Mouse (Mus musculus) 3134 (cell line): ENCODE measurements around the gene Taf8.

Source experiments
- DNase-seq: peaks from one replicate; pipeline ENCODE4 v3.0.0-alpha.2; 2011; ENCODE audit warnings: low spot score; ENCODE audit not compliant: insufficient read length; ENCODE audit errors: extremely low read depth

Gene Taf8

GRCm38 (mm10) chr17:47490791-47491190, 11.3 kb downstream of the Taf8 start:
- DNase-seq: no peak

GRCm38 (mm10) chr17:47485791-47486190, 16.3 kb downstream of the Taf8 start:
- DNase-seq: no peak

- no peak for DNase-seq
Observed at GRCm38 (mm10) chr17:47484993-47485392, 17.1 kb downstream of the Taf8 start.

GRCm38 (mm10) chr17:47484241-47484921, 17.7 kb downstream of the Taf8 start:
- DNase-seq: no peak

GRCm38 (mm10) chr17:47482401-47482800, 19.7 kb downstream of the Taf8 start:
- no peak for DNase-seq

GRCm38 (mm10) chr17:47479887-47480286, 22.2 kb downstream of the Taf8 start:
- DNase-seq: no peak

DNA sequence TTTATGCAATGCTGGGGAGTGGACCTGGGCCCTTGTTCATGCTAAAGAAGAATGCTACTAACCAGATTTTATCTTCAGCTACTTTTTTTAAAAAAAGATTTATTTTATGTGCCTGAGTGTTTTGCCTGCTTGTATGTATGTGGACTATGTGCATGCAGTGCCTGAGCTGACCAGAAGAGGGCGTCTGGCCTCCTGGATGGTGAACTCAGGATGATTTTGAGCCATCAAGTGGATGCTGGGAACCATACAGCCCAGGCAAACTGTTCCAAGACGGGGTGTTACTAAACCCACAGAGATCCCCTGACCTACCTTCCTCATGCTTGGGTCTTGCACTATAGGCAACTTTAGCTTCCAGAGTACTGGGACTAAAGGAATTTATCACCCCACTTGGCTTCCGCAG, 26.4 kb downstream of the Taf8 start:
- DNase-seq: no peak

- DNase-seq: no peak
Observed at GRCm38 (mm10) chr17:47475181-47475580, 26.9 kb downstream of the Taf8 start.

DNA sequence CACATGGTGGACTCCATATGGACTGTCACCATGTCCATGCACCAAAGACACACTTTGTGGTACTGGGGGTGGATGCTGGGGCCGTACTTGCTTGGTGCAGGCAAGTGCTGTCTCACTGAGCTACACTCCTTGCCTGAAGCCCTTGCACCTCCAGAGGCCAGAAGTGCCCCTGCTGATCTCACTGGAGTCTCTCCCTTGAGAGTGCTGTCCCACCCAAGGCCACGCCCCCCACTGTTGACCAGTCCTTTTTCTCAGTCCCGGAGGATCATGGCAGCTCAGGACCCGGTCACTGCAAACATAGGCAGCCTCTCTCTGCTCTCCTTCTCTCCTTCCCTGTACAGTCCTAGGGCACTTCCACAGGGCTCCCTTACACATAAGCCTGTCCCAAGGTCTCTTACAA, 27.8 kb downstream of the Taf8 start:
- no peak for DNase-seq

DNA sequence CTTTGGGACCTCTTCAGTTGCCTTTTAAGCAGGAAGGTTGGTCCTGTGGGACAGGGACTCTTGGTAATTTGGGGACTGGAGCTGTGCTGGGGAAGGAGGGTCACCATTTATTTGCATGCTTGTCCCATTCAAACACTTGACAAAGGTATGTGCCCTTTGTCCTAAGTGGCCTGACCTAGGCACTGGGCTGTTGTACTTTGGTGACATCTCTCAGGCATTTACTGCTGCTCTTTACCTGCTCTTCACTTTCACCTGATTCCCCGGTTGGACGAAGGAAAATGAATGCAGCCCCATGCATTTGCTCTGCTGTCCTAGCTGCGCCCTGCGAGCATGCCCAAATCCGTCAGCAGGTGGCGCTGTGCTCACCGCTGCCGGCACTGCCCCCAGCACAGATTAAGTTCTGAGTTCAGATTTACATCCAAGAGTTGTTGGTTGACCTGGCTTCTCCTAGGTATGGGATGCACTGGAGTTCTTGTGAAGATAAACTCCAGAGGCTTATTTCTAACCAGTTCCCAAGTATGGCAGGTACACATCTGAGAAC, 28.6 kb downstream of the Taf8 start:
- DNase-seq: peak; percentile 52

- DNase-seq: no peak
Observed at GRCm38 (mm10) chr17:47472435-47473350, 29.4 kb downstream of the Taf8 start.

DNA sequence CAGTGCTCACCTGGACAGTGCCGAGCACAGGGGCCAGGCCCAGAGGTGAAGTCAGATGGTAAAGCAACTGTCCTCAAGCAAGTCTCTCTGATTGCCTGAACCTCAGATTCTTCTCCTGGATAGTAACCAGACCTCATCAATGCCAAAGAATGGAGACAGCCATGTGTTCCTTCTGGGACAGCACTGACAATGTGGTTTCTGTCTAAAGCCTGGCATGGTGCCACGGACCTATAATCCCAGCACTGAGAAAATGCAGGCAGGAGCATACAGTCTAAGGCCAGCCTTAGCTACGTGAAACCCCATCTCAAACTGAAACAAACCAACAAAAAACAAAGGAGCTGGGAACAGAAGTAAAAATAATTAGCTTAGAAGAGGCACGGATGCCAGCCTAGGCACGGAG, 31.4 kb downstream of the Taf8 start:
- no peak for DNase-seq

DNA sequence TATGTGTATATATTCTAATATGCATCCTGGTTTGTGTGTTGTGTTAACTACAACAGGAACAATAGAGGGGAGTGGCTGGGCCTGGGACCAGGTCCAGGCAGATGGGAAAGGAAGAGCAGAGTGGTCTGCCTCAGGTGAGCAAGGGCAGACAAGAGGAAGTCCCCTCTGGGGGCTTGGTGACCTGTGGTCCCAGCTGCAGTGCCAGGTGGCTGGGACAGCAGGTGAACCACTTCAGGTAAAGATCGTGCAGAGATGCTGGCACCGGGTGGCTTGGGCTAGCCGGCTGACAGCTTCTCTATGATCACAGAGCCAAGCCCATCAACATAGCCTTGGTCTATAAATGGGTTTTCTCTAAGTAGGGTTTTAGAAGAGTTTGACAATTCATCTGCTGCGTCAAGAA, 32.0 kb downstream of the Taf8 start:
- no peak for DNase-seq

DNA sequence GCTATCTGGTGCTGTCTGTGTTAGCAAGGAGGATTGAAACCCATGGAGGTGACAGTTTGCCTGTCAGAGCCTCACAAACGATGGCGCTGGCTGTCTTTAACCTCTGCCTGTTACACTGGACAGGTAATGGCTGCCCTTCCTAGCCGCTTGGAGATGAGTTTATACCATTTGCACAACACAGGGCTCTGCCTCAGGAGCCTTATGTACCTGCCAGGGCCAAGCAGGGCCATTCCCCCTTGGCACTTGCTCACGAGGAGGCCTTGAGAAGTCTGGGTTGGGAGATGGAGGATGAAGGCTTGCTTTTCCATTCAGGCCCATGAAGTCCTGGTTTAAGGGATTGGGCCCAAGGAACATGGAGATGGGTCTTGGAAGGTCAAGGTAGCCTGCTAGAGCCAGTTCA, 32.5 kb downstream of the Taf8 start:
- no peak for DNase-seq

DNA sequence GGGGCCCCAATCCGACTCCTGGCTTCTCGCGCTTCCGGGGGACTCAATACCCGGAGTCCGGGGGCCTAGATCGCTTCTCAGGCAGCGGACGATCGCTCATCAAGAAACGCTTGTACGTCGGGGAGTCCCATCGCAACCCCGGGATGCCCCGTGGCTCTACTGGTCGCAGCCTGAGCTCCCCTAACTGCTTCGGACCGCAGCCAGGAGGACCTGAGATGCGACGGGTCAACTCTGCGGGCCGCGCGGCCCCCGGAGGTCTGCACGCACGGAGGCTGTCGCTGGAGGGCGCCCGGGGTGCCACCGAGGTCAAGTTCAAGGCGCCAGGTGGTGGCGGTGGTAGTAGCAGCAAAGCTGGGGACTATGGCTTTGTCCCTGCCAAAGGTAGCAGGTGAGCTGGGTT, 33.6 kb downstream of the Taf8 start:
- DNase-seq: no peak

GRCm38 (mm10) chr17:47468063-47468462, 34.0 kb downstream of the Taf8 start:
- DNase-seq: no peak

DNA sequence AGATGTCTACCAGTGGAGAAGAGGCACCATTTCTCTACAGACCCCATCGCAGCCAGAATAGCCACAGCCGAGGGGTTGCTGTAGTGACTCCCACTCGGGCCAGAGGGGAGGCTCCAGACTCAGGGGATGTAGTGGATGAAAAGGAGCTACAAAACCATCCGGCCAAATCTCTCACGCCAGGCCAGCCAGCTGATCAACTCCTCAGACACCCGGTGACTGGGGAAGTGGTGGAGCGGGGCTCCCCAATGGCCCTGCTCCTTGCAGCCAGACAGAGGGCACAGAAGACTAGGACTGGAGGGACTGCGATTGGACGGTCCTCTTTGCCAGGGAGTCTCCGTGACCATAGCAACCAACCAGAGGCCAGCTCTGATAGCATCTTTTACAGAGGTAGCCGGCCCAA, 34.4 kb downstream of the Taf8 start:
- no peak for DNase-seq

- DNase-seq: no peak
Observed at GRCm38 (mm10) chr17:47466284-47466683, 35.8 kb downstream of the Taf8 start.

GRCm38 (mm10) chr17:47465016-47465415, 37.1 kb downstream of the Taf8 start:
- no peak for DNase-seq

DNA sequence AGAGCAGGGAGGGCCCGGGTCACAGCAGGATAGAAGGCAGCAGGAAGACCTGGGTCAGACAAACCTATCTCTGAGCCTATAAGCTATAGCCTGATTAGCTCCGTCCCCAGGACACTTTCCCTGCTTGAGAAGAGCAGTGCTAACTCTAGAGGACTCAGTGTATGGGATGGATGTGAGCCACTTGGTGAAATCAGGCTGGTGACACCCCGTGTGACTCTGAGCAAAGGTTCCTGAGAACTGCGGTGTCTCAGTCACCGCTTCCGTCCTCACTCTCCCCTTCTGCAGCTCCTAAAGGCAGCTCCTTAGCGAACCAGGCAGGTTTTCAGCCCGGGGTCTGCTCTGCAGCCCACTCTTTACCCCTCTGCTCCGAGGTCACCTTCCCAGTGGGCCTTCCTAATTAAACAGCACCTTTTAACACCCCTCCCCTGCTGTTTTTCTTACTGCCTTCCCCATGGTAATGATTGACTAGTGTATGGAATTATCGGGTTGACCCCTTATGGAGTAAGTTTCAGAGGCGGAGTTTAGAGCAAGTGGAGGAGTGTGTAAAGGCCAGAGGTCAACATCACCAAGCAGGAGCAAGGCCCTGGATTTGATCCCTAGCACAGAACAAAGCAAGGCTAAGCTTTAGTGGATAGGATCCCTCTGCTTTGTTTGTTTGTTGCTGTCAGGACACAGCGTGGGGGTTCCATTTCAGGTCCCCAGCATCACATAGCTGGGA, 37.7 kb downstream of the Taf8 start:
- no peak for DNase-seq

DNA sequence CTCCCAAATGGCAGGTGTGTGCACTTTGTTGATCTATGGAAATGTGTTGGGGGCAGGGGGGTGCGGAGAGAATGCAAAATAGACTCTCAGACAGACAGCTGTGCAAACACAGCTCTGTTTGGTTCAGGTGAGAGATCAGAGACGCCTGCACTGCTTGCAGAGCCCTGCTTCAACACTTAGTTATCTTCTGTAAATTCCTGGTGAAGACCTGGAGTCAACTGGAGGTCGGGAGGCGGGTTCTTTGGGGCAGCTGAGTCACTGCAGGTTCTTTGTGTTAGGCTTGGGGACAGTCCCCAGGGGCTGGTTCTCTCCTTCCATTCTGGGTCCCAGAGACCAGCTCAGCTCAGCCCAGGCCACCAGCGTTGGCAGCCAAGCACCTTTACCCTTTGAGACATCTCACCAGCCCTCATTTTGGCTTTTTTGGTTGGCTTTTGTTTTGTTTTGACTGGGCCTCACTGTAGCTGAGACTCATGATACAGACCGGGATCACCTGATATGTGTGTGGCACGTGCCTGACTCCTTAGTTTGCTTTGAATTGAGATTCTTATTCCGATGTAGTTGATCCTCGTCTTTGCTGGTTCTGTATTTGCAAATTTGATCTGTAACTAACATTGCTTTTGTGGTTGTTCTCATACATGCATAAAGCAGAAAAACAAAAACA, 39.2 kb downstream of the Taf8 start:
- DNase-seq: no peak
